Mouse (Mus musculus): ENCODE measurements around the gene Abhd17a.

Abhd17a gene

DNA sequence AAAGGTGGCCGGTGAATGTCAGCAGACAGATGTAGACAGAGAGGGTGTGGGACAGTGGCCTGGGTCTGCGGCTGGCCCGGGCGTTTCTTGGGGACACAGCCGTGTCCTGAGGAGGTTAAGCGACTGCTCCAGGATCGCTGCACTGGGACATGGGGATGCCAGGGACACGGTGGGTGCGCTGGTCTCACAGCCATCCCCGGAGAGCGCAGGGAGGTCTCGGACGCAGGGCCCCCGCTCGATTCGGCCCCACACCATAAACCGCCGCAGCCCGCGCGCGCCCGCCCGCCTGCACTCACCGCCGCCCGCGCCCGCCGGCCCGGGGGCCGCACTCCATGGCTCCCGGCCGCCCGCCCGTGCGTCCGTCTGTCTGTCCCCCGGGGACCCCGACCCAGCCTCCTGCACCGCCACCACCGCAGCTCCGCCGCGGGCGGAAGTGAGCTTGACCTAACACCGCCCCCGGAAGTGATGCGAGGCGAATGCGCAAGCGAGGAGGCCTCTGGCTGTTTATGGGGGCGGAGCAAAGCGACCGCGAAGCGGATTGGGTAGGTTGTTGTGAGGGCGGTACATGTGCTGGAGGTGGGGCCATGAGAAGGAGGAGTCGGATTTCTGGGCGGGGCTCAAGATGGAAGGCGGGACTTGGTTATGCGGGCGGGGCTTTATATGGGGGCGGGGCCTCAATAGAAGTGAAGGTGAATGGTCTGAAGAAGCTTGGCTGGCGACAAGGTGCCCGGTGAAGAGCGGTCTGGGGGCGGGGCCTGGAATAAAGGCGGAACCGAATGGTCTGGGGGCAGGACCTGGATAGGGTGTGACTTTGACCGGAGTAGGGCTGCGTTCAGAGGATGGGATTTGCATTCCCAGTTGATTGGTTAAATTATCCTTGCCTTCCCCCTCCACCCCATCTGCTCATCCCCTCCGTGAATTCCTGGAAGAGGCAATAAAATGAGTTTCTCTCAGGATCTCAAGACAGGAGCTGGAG lies at the start of gene Abhd17a:
Gene Abhd17a (minus strand): TSS at position 463 of the 976 bp plus-strand sequence.
- DNase-seq (ENCODE audit: low spot score in 2 of 2): peak; percentile 95 to 97

DNA sequence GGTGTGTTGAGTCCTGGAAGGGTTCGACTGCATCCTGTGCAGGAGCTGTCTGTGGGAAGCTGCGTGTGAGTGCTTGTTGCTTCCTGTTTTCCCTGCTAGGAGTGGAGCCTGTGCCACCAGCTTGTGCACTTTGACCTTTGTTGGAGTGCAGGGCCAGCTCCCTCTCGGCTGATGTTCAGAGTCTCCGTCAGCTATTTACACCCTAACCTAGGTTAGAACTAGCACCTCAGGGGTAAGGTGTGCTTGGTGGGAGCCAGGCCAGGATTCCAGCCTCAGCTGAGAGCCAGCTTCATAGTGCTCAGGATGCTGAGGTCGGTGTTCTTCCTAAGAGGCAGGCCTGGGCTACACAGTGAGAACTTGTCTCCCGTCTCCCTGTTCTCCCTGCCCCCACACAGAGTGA lies 45.2 kb upstream of the Abhd17a start:
- no peak for DNase-seq (ENCODE audit: low spot score in 2 of 2)

DNA sequence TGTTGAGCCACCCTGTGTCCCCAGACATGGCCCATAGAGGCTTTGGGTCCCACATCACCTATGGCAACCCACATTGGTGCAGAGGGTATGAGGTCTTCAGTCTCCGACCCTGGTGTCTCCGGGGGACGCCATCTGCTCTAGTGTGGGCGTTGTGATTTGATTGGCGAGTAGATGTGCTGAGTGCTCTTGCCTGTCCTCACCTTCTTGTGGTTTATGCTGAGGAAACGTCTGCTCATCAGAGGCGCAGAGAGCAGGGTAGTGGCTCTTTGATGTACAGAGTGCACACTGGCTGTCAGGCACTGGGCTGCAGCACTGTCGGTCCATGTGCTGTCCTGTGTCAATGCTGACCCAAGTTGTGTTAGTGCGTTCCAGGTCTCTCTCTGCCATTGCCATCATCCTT lies 38.8 kb upstream of the Abhd17a start:
- peak; percentile 31 to 34 for DNase-seq (ENCODE audit: low spot score in 2 of 2)

DNA sequence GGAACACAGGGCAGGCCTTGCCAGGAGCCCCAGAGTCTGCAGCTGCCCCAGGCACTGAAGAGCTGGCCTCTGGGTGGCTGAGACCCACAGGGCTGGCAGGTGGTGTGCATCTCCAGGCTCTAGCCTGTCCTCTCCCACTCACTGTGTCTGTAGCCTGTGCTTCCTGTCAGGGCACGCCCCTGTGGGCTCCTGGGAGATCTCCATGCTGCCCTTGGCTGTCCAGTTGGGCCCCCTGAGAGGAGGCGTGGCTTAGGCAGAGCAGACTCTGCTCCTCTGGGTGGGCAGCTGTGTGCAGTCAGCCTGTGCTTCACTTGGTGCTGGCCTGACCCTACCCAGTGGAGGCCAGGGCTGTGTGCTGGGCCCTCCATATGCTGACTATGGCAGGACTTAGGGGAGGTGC lies 37.5 kb upstream of the Abhd17a start:
- no peak for DNase-seq (ENCODE audit: low spot score in 2 of 2)

DNA sequence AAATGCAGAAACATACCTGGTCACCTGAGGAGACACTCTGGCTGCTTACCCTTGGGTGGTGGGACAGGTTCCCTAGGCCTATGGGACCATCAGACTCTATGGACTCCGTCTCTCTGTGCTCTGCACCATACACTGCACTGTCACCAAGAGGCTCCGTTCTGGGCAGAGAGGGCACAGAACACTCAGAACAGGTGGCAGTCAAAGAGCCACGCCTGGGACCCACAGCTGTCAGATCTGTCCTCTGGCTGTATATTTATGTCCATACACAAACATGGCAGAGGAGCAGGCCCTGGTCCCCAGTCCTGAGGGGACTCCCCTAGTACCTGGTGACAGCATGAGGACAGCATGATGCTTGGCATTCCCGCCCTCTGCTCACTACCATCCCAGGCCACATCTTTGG lies 35.6 kb upstream of the Abhd17a start:
- no peak for DNase-seq (ENCODE audit: low spot score in 2 of 2)

DNA sequence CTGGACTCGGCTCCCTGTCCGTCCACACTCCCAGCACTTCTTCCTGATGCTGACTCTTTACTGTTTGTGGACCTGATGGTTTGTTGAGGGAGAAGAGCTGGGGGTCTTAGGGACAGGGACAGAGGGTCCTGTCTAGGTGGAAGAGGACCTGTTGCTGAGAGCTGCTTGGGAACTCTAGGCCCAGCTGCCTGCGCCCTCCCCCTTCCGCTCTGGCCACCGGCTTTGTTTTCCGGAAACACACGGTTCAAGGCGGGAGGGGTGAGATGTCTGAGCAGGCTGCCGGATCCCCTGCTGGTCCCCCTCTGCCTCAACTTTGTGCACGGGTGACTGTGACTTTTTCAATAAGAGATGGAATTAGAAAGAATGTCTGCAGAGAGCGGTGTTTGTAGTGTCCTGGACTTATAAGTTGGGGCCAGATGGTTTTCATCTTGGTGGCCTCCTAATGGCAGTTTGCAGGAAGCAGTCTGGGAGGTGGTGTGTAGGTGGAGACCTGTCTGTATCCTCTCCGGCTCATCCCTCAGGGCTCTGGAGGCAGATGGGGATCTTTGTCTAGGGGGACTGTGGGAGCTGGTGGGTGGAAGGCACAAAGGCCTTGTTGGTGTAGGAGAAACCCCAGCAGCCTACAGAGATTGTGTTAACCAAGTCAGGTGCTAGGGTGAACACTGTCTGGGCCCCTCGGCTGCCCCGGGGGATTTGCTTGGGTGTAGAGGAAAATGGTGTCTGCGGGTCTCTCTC lies 33.5 kb upstream of the Abhd17a start:
- DNase-seq (ENCODE audit: low spot score in 2 of 2): peak; percentile 80 to 81

DNA sequence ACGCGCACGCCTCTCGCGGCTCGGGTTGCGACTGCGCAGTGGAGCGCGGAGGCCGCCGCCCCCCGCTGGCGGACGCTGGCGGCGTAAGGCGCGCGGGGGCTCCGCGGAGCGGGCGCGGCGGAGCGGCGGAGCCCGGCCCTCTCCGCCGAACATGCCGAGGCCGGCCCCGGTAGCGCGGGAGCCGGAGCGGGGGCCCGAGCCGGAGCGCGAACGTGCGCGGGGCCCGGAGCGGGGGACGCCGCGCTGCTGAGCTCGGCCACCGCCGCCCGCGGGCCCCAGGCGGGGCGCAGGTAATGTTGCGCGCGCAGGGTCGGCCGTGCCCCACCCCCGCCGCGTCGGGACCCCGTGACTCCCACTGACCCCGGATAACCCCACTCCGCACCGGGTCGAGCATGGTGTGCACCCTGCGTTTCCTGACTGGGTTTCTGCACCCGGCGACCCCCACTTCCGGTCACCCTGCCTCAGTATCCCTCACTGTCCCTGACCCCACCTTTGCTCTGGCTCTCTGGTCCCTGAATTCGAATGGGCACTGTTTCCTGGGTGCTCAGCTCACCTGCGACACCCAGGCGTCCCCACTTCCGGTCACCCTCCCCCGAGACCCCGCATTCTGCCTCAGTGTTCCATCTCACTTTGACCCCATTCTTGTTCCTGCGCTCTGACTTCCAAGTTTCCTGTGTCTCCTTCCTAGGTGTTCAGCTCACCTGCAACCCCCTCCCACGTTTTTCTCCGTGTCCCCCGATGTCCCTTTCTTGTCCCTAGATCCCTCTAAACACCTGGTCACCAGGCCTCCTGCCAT lies 32.7 kb upstream of the Abhd17a start, which contains the start of gene Csnk1g2:
Gene Csnk1g2 (plus strand): TSS at position 178 of the 796 bp plus-strand sequence.
- peak; percentile 73 to 79 for DNase-seq (ENCODE audit: low spot score in 2 of 2)

DNA sequence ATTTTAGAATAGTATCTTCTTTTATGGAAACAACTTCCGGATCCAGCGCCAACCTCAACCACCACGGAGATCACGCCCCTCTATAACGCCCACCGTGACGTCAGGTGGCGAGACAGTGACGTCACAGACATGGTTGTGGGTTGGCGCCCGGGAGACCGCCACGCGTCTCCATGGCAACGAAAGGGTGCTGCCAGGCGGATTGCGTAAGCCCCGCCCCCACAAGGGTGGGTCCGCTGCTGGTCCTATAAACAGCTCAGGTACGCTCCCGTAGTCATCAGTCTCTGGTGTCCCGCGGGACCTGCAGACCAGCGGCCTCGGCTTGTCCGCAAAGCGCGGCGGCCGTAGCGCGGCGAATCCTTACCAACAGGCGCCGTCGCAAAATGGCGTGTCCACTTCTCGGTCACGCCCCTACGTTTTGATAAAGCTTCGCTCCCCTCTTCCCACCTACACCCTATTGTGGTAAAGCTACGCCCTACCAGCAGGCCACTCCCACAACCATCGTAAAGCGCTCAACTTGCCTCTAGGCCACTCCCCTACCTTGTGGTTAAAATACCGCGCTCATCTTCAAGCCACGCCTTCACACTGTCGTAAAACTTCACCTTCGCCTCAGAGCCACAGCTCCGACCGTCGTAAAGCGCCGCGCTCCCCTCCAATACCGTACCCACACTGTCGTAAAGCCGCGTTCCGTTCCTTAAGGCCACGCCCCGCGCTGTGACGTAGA lies 32.0 kb upstream of the Abhd17a start:
- DNase-seq (ENCODE audit: low spot score in 2 of 2): peak; percentile 100

DNA sequence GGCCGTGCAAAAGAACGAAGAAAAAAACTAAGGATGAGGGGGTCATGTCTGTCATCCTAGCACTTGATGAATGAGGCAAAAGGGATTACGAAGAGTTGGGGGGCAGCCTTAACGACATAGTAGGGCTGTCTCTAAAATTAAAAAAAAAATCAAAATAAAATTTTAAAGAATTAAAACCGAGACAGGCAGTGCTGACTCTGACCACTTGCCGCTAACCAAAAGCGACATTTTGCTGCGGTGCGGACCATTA lies 31.5 kb upstream of the Abhd17a start:
- DNase-seq (ENCODE audit: low spot score in 2 of 2): no peak

DNA sequence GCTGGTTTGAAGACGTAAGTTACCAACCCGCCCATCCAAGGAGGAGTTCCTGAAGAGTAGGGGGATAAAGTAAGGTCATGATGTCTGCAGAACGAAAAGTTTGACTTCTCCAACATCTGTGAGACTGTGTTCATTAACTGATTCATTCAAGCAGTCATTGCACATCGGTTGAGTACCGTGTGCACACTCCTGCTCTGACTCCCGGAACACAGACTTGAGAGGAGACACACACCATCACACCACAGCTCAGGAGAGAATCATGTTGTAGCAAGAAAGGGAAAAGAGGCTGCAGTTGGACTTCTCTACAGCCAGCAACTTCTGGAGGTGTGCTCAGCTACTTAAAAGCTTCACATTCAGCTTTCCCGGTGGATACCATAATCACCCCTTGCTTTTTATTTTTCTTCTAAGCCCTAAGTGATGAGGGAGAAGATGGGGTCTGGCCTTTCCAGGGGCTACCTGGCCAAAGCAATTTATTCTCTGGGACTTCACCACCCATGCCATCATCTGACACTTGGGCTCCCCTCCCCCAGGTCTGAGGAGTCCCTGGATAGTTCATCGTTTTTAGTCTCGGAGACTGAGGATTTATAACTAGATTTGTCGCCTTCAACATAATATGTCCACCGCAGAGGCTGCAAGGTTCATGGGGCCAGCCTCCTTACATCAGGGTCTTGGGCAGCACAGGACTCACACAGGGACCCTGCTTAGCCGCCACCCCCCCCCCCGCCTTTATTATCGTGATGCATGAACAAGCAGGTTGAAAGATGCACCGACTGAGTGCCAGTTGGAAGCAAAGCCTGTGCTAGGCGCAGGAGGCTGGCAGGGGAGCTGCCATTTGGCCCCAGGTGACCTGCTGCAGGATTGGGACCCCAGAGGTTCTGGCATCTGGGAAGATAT lies 30.9 kb upstream of the Abhd17a start:
- DNase-seq (ENCODE audit: low spot score in 2 of 2): no peak

DNA sequence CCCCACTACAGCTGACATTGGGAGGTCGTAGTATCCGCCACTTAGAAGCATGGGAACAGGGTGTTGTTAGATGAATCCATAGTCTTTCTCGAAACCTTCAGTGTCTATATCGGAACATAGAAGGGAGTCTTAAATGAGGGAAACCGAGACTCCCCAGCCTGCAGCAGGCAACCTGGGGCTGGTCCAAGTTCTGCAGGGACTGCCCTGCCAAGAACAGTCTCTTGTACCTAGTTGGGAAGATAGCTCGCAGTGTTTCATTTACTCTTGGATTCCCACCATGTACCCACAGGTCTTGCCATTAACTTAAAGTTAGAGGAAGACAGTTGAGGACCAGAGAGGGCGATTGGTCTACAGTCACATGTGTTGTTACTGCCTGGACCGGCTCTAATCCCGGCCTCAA lies 30.2 kb upstream of the Abhd17a start:
- no peak for DNase-seq (ENCODE audit: low spot score in 2 of 2)

DNA sequence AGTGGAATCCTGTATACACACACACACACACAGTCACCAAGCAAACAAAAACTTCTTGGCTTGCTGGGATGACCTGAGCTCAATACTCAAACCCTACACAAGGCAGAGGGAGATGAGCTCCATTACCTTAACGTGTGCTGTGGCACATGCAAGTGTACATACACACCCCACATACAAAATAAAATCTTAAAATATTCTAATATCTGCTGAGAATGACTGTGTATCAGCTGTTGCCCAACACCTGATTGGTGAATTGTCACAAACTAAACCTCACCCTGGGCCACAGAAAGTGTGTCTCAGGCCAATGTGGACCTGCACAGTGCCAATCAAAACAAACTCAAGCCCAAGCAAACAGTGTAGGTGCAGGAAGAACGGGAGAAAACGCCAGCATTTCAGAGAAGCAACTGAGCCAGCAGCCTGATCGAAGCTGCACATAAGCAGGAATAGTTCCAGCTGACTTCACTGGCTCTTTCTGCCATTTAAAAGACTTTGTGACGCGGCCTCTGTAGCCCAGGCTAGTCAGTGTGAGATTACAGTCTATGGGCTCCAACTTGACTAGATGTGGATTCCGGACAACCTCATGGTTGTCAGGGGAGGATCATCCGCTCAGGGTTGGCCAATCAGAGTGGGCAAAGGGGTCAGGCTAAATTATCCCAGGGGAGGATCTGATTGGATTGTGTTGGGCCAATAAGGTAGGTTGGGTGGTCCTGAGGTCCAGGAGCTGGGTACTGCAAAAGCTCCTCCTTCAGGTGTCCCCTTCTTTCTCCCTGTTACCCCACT lies 29.5 kb upstream of the Abhd17a start:
- no peak for DNase-seq (ENCODE audit: low spot score in 2 of 2)

DNA sequence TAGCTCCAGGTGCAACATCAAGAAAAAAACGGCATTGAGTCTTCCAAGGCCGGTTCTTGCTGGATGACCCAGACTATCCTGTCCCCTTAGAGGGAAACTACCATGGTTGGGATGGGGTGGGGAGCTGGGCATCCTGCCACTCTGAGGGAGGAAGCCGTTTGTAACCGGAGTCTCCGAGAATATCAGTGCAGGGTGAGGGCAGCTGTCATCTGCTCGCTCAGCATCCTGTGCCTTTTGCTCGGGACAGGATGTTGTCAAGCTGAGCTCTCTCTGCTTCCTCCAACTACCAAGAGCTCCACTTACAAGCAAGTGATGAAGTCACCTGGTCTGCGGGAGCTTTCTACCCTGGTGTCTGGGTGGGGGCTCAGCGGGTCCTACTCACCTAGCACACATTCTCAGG lies 28.0 kb upstream of the Abhd17a start:
- DNase-seq (ENCODE audit: low spot score in 2 of 2): peak; percentile 58 to 67

DNA sequence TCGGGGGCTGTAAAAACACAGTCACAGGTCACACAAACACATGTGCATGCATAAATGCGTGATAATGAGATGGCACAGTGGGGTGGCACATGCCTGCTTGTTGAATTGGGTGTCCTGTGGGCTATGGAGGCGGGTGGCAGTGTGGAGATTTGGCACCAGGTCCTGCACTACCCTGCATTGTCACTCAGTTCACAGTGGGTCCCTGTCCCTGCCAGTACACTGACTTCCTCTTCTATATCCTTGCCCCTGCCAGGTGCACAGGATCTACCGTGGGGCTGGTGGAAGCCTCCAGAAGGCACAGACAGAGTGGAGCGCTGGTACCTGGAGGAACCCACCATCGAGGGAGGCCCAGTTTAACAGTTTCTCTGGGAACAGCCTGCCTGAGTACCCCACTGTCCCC lies 24.2 kb upstream of the Abhd17a start:
- no peak for DNase-seq (ENCODE audit: low spot score in 2 of 2)

DNA sequence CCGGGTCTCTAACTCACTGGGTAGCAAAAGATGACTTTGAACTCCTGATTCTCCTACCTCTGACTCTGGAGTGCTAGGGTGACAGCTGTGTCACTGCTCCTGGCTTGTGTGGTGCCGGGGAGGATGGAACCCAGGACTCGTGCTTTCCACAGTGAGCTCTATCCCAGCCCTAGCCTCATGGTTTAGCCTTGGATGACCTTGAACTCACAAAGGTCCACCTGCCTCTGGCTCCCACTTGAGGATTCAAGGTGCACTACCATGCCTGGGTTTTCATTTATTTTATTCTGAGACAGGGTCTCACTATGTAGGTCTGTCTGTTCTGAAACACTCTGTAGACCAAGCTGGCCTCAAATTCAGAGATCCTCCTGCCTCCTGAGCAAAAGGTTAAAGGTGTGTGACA lies 23.7 kb upstream of the Abhd17a start:
- DNase-seq (ENCODE audit: low spot score in 2 of 2): no peak

DNA sequence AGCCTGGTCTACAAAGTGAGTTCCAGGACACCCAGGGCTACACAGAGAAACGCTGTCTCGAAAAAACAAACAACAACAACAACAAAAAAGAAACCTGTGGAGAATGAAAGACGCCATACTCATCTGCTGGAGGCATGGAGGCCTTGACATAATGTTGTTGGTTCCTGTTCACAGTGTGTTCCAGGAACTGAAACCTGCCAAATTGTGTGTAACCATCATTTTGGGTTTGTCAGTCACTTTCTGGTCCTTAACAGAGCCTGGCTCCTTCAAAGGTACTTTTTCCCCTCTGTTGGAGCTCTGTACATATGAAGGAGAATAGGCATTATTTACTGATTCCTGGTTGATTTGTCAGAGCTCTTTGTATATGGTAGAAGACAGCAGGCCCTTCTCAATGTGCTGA lies 21.8 kb upstream of the Abhd17a start:
- DNase-seq (ENCODE audit: low spot score in 2 of 2): no peak

DNA sequence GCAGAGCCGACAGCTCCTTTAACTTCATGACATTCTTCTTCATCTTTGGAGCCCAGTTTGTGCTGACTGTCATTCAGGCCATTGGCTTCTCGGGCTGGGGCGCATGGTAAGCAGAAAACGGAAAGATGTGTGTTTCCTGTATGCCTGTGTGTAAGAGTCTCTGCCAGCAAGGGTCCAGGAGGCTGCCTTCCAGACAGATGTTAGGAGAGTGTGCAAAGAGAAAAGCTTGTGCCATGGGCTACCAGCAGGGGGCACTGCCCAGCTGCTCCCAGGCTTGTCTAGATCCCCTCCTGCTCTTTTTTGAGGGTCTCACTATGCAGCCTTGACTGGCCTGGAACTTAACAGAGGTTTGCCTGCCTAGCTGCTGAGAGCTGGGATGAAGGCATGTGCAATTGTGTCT lies 20.9 kb upstream of the Abhd17a start:
- peak; percentile 57 to 67 for DNase-seq (ENCODE audit: low spot score in 2 of 2)

DNA sequence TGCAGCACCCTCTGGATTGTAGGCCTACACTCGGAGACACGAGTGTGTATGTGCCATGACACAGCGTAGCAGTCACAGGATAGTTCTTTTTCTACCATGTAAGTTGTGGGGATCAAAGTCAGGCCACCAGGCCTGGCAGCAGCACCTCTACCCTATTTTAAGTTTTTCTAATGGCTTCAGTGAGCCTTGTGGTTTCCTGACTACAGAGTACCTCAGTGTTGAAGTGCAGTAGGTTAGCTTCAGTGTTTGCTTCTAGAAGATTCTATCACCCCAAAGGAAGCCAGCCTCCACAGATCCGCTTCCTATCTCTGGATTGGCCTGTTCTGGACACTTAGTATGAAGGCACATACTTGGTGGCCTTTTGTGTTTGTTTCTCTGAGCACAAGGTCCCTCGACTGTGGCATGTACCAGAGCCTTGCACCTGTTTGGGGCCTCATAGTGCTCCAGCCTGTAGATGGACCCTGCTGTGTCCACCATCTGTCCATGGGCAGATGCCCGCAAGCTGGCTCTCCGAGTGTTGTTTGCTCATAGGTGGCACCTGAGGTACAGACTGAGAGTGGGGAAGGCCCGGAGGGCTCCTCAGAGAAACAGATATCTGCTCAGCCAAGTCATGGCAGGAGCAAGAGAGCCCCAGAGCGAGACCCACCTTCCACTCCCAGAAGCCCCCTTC lies 20.1 kb upstream of the Abhd17a start:
- no peak for DNase-seq (ENCODE audit: low spot score in 2 of 2)

DNA sequence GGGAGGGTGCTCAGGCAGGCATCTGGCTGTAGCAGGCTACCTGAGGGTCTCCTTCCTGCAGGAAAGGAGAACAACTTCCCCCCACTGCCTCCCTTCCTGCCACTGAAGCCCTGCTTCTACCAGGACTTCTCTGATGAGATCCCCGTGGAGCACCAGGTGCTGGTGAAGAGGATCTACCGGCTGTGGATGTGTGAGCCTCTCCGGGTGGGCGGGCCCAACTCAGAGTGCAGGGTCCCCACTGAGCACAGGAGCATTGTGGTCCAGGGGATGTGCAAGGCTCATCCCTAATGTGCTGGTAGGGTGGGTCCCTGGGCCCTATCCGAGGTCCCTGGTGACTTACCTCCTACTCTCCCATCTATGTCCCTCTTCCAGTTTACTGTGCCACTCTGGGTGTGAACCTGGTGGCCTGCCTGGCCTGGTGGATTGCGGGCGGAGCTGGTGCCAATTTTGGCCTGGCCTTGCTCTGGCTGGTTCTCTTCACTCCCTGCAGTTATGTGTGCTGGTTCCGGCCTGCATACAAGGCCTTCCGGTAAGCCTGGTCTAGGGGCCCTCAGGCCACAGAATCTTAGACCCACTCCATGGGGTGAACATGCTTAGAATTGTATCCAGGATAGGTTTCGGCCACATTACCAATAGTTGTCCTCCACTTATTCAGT lies 19.3 kb upstream of the Abhd17a start:
- no peak for DNase-seq (ENCODE audit: low spot score in 2 of 2)

Measured in natural killer cell, adult 2 months (primary cell).